Mouse (Mus musculus) ES-E14 (cell line): ENCODE measurements around the gene Gm20605.

Source experiments
- HCFC1 ChIP-seq: IDR thresholded peaks from 2 replicates; pipeline ENCODE4 v1.6.1; 2012; ENCODE audit warnings: low read length, inconsistent platforms, borderline replicate concordance; ENCODE audit not compliant: insufficient read depth
- MAFK ChIP-seq: IDR thresholded peaks from 2 replicates; pipeline ENCODE4 v1.6.1; 2014; ENCODE audit warnings: mild to moderate bottlenecking, low read depth, low read length, inconsistent platforms; ENCODE audit not compliant: insufficient read depth
- ZC3H11A ChIP-seq: IDR thresholded peaks from 2 replicates; pipeline ENCODE4 v1.6.1; 2012; ENCODE audit warnings: low read depth, mild to moderate bottlenecking, inconsistent platforms, low read length, borderline replicate concordance

GRCm38 (mm10) chr5:137660064-137660688 lies 31.2 kb downstream of the Gm20605 start:
- no peak for TF ChIP-seq HCFC1
- no peak for TF ChIP-seq ZC3H11A
- TF ChIP-seq MAFK, result no peak
